Mouse (Mus musculus): ENCODE results near the gene Pias4.
"Not testable (repeated sequence)": the region's sequence is repeated elsewhere in the genome, so short reads cannot be mapped to it uniquely, and the experiment has no call there.

The Pias4 gene

GRCm38 (mm10) chr10:81190912-81191321, 23.2 kb upstream of the Pias4 start:
- DNase-seq (ENCODE audit: low spot score in 2 of 2): no peak

DNA sequence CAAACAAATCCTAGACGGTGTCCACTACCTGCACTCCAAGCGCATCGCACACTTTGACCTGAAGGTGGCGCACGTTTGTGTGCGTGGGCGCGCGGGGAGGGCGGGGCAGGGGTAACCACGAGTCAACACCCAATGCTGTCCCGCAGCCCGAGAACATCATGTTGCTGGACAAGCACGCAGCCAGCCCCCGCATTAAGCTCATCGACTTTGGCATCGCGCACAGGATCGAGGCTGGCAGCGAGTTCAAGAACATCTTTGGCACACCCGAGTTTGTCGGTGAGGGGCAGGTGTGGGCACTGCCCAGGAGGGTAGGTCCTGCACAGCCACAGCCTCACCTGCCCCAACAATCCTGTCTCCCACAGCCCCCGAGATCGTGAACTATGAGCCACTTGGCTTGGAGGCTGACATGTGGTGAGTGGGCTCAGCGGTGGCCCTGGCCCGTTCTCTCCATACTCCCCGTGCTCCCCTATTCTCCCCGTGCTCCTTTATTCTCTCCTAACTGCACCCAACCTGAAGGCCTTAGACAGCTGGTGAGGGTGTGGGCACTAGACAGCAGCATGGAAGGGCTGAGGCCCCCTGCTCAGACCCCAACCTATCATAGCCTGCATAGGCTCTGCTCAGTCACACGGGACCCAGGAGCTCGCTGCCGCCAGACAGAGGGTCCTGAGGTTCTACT, 22.7 kb upstream of the Pias4 start:
- no peak for DNase-seq (ENCODE audit: low spot score in 2 of 2)

DNA sequence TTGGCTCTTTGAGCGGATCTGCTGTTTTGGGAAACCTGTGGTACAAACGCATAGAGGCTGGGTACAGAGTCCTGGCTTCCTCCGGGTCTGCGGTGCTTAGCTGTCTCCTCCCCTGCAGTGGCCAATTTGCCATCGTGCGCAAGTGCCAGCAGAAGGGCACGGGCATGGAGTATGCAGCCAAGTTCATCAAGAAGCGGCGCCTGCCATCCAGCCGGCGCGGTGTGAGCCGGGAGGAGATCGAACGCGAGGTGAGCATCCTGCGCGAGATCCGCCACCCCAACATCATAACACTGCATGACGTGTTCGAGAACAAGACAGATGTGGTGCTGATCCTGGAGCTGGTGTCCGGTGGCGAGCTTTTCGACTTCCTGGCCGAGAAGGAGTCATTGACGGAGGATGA, 22.1 kb upstream of the Pias4 start:
- DNase-seq (ENCODE audit: low spot score in 2 of 2): no peak

DNA sequence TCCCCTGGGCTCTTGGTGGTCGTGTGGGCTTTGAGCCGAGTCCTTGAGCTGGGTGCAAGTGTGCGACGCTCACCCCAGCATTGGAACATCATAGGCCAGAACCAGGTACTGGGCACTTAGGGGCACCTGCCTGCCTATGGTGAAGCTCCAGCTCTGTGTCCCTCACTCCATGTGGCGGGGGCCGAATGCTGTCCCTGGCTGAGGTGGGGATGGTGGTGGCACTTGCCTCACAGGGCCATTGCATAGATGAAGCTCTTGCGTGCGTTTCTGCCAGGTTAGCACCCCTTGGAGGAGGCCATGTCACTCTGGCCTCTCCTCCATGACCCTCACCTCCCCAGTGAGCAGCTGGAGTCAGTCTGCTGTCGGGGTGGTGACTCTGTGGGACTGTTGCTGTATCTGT, 19.4 kb upstream of the Pias4 start:
- no peak for DNase-seq (ENCODE audit: low spot score in 2 of 2)

DNA sequence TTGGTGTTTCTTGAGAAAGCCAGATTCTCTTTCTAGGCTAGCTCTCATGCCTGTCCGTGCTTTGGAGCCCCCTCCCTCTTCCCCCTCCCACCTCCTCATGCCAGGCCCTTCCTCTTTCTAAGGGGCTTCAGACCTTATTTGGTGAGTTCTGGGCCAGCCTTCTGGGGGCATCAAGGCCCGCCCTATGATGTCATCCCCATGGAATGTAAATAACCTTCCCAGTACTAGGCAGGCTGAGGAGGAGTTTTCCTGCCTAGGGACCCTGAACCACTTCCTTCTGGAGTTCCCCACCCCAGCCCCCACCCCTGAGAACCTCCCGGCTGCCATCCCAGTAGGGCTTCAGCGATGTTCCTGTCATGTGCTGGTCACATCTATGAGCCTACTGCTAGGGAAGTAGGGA, 17.0 kb upstream of the Pias4 start:
- DNase-seq (ENCODE audit: low spot score in 2 of 2): no peak

GRCm38 (mm10) chr10:81183805-81184204, 16.1 kb upstream of the Pias4 start, which contains the start of gene 4930442H23Rik:
Gene 4930442H23Rik, minus strand, starts transcription at chr10:81183849.
- no peak for DNase-seq (ENCODE audit: low spot score in 2 of 2)

GRCm38 (mm10) chr10:81182336-81183333, 14.9 kb upstream of the Pias4 start, which contains the start of gene Dapk3:
Gene Dapk3, plus strand, starts transcription at chr10:81183005.
- DNase-seq (ENCODE audit: low spot score in 2 of 2): peak; percentile 95

DNA sequence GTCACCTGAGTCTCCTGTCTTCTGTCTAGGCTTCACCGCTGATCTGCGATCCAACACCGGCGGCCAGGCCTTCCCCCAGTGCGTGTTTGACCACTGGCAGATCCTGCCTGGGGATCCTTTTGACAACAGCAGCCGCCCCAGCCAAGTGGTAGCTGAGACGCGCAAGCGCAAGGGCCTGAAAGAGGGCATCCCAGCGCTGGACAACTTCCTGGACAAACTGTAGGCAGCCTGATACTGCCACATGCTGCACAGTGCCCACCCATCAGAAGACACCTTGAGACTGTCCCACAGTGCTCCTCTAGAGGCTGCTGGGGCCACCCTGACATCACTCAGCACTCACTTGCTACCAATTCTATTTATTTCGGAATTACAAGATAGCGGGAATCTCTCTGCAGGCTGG, 14.1 kb upstream of the Pias4 start:
- DNase-seq (ENCODE audit: low spot score in 2 of 2): not testable (repeated sequence)

DNA sequence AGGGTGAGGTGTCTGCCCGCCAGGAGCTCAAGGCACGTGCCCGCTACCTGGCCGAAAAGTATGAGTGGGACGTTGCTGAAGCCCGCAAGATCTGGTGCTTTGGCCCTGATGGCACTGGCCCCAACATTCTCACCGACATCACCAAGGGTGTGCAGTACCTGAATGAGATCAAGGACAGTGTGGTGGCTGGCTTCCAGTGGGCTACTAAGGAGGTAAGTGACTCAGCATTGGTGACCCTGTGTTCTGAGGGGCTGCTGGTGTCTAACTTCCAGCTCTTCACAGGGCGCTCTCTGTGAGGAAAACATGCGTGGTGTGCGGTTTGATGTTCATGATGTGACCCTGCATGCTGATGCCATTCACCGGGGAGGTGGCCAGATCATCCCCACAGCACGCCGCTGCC, 13.2 kb upstream of the Pias4 start:
- no peak for DNase-seq (ENCODE audit: low spot score in 2 of 2)

DNA sequence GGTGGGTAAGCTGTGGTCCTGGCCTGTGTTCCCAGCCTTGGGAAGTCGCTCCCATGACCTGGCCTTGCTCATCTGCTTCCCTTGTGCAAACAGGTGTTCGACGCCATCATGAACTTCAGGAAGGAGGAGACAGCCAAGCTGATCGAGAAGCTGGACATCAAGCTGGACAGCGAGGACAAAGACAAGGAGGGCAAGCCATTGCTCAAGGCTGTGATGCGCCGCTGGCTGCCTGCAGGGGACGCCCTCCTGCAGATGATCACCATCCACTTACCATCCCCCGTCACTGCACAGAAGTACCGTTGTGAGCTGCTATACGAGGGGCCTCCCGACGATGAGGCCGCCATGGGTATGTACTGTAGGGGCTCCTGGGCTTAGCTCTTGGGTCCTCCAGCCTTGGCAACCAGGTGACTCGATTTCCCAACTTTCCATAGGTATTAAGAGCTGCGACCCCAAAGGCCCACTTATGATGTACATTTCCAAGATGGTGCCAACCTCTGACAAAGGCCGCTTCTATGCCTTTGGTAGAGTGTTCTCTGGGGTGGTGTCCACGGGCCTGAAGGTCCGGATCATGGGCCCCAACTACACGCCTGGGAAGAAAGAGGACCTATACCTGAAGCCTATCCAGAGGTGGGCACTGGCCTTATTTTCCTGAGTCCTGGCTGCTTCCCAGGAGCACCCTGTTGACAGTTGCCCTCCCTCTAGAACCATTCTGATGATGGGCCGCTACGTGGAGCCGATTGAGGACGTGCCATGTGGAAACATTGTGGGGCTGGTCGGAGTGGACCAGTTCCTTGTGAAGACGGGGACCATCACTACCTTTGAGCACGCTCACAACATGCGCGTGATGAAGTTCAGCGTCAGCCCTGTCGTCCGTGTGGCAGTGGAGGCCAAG, 12.0 kb upstream of the Pias4 start:
- no peak for DNase-seq (ENCODE audit: low spot score in 2 of 2)

DNA sequence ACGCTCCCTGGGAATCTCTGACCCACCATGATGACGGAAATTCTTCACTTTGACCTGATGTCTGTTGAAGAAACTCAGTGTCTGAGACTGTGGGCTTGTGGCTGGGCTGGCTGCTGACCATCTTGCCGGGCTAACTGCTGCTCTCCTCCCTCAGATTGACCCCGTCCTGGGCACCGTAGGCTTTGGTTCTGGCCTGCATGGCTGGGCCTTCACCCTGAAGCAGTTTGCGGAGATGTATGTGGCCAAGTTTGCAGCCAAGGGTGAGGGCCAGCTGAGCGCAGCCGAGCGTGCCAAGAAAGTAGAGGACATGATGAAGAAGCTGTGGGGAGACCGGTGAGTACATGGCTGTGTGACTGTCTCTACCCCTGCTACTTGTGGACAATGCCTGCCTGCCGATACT, 11.2 kb upstream of the Pias4 start:
- DNase-seq (ENCODE audit: low spot score in 2 of 2): no peak

GRCm38 (mm10) chr10:81177958-81178712, 10.4 kb upstream of the Pias4 start:
- peak; percentile 62 to 89 for DNase-seq (ENCODE audit: low spot score in 2 of 2)

DNA sequence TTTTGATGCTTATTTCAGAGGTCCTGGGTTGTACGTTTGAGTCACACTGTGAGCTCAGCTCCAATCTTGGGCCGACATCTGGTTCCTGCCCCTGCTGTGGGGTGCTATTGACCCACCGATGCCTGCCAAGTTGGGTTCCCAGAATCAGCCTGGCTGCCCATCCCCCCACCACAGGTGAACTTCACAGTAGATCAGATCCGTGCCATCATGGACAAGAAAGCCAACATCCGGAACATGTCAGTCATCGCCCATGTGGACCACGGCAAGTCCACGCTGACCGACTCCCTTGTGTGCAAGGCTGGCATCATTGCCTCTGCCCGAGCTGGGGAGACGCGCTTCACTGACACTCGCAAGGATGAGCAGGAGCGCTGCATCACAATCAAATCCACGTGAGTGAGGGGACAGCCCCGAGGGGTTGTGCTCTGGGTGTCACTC, 9.8 kb upstream of the Pias4 start:
- no peak for DNase-seq (ENCODE audit: low spot score in 2 of 2)

DNA sequence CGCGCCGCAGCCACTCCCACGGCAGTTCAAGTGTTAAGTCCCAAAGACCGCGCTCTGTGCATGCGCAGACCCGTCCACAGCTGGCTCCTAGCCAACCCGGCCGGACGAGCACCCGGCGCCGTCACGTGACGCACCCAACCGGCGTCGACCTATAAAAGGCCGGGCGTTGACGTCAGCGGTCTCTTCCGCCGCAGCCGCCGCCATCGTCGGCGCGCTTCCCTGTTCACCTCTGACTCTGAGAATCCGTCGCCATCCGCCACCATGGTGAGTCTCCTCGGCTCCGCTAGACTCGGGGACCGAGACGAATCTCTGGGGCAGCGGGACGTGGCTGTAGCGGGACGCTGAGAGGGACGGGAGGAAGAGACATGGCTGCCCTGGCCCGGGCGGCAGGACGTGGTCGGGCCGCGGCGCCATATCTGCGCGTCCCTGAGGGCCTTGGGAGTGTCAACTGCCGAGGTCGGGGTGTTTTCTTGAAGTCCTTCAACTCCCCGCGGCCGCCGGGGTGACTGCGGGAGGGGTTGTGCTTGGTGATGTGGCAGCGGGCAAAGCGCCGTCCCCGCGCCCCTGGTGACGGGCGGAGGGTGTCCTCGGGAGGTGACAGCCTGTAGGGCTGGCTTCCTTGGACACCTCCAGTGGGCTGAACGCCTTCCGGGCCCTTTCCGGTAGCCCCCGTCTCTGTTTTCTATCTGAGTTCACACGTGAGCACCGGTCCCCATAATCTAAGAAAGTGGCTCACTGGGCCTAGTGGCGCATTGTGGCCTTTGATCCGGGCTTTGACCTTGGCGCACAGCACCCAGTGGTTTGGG, 8.9 kb upstream of the Pias4 start, which contains the start of gene Eef2:
TSS of gene Eef2 (plus strand) at position 166 of the 806 bp plus-strand sequence.
- DNase-seq (ENCODE audit: low spot score in 2 of 2): peak; percentile 99 to 100

- DNase-seq (ENCODE audit: low spot score in 2 of 2): no peak
These were observed 8.3 kb upstream of the Pias4 start for GRCm38 (mm10) chr10:81175936-81176465.

- DNase-seq (ENCODE audit: low spot score in 2 of 2): not testable (repeated sequence)
These were observed 7.6 kb upstream of the Pias4 start for GRCm38 (mm10) chr10:81175345-81175701.

DNA sequence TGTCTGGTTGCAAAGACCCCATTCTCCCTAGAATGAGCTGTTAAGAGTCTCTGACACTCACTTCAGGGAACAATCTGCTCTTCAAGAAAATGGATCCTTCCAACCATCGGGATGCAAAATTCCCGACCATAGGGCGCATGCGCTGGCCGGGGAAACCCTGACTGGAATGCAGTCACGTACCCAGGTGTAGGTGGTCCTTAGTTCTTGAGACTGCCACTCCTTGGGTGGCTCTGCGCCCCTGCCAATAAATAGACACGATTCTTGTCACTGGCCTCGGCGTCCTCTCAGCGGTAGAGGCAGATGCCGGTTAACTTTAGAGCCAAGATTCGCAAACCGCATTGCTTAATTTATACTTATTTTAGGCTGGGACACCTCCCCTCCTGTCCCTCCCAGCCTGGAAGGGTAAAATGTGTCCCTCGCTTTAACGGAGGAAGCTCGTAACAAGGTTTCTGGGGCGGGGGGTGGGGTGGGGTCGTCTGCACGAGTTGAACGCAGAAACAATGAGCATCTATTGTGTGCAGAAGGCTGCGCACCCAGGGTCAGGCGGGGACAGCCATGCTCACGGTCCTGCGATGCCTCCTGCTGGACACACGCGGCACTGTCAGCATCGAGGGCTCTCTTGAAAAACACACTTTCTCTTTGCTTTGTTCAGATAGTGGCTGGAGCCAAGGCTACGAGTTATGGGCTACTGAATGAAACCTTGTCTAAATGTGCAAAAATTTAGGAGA, 7.1 kb upstream of the Pias4 start:
- DNase-seq (ENCODE audit: low spot score in 2 of 2): peak; percentile 83 to 88

DNA sequence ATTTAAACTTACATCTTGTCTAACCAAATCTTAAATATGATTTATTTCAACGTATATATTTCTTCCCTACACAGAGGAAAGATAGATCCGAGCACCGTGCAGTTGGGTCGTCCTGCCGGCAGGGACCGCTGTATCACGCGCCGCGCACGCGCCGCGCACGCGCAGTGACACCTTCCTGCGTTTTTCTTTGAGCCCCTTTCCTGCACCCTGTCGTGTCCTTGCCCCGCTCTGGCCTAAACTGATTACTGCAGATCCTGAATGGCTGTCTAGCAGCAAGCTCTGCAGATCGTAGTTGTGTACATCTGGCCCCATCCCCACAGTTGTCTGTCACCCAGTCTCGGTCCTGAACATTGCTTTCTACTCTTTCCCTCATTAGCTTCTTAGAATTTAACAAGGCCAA, 5.4 kb upstream of the Pias4 start:
- DNase-seq (ENCODE audit: low spot score in 2 of 2): peak; percentile 80 to 84

GRCm38 (mm10) chr10:81169411-81169900, 1.7 kb upstream of the Pias4 start:
- DNase-seq (ENCODE audit: low spot score in 2 of 2): not testable (repeated sequence)
